Mouse (Mus musculus) mammary gland, adult 2 months (tissue): ENCODE results near the gene Plch1. TPM values are rescaled to one million over a fixed set of nuclear protein-coding genes. Genes with fewer than 3 reads are reported as not detected.

Experiments
- polyA plus RNA-seq: library from polyadenylated mRNA; depleted of rRNA; stranded (reverse); fragments of >200 nt; gene quantifications from 2 replicates; pipeline ENCODE4 v1.2.3, GENCODE M21; 2012; ENCODE audit warnings: low replicate concordance; rRNA removed

Plch1 gene
- polyA plus RNA-seq: 0.08 and 0.22 TPM in 2 replicates

DNA sequence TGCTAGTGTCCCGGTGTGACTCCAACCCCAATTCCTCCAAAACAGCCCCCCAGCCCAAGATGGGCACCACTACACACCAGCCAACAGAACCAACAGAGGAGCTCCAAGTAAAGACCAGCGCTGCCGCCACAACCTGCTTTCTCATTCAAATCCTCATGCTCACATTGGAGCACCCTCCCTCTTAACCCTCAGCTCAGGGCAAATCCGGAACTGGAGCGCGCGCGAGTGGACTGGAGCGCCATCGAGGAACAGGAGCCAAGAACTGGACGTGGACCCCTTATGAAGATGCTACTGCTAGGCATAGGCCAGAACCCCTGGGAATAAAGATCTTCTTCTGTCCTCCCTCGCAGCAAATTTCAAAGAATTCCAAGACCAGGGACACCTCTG lies at the start of gene Plch1:
TSS of gene Plch1 (minus strand) at position 164 of the 387 bp plus-strand sequence.

DNA sequence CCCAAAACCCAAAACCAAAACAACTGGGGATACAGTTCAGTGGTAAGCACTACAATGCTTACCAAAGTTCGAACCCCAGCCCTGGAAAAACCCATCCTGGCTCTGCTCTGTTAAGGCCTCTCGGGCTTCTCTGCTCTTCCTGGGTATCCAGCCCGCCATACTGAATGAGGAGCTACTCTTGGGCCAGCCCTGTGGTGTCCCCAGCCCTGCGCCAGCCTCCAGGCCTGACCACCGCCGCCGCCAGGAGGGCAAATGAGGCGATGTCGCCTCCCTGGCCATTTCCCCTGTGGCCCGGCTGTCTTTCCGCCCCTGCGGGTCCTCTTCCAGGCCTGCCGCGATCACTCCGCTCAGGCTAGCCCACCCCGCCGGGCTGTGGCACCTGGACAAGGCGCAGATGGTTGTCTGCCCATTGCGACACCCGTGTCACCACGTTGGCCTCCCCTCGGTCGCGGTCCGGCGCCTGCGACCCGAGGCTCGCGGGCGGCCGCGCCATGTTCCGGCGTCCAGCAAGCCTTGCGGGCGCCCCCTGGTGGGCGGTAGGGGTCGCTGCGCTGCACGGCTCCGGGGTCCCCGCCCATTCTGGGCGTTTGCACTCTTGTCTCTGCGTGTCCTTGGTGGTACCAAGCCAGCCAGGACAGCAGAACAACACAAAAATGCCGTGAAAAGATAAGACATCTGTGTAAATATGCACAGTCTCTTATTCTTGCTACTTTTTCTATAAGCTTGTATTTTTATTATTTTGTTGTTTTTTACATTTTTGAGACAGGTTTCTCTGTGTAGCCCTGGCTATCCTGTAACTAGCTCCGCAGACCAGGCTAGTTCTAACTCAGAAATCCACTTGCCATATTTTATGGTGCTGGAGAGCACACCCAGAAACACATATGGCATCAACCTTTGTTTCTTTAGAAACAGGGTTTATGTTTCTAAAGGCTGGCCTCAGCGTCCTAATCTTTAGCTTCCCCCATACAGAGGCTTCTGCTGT lies 29.9 kb upstream of the Plch1 start, which contains the start of gene E130311K13Rik:
TSS of gene E130311K13Rik (minus strand) at position 595 of the 982 bp plus-strand sequence.

Other genes starting within 250 kb of the Plch1 start
- 2.5 and 3.1 TPM in 2 replicates for gene E130311K13Rik, start 30.0 kb upstream of the Plch1 start, polyA plus RNA-seq
- gene Slc33a1, start 65.3 kb upstream of the Plch1 start, polyA plus RNA-seq: 14.6 and 22.4 TPM in 2 replicates
- gene Gmps, start 76.6 kb upstream of the Plch1 start, polyA plus RNA-seq: 2.0 and 4.5 TPM in 2 replicates
- gene Vmn2r1, start 182.1 kb upstream of the Plch1 start, polyA plus RNA-seq: 0.05 and 0.06 TPM in 2 replicates
- not detected in 2 replicates for gene Vmn2r2, start 242.5 kb upstream of the Plch1 start, polyA plus RNA-seq